Mouse (Mus musculus) kidney, embryonic 15.5 days (tissue): ENCODE measurements around the gene Pcdh19. TPM values are rescaled to one million over a fixed set of nuclear protein-coding genes. Genes with fewer than 3 reads are reported as not detected.

Experiments used
- ATAC-seq: fragments of 200-750 bp; cut with Nextera tagmentation; replicated peaks from 2 replicates; pipeline ENCODE4 v1.8.0; 2017; ENCODE audit warnings: moderate TSS enrichment; ENCODE audit not compliant: low FRiP score
- H3K27ac ChIP-seq: fragments of 300-500 bp; sonication (generic); 2 replicates; pipeline ENCODE4 v1.5.1; 2015; ENCODE audit warnings: mild to moderate bottlenecking, inconsistent platforms
- H3K27me3 ChIP-seq: fragments of 300-500 bp; sonication (generic); 2 replicates; pipeline ENCODE4 v1.6.1; 2015; ENCODE audit warnings: inconsistent platforms
- H3K36me3 ChIP-seq: fragments of 300-500 bp; sonication (generic); 2 replicates; pipeline ENCODE4 v1.6.1; 2015; ENCODE audit warnings: inconsistent platforms
- H3K4me1 ChIP-seq: fragments of 300-500 bp; sonication (generic); 2 replicates; pipeline ENCODE4 v1.6.1; 2015; ENCODE audit warnings: inconsistent platforms
- H3K4me2 ChIP-seq: fragments of 300-500 bp; sonication (generic); 2 replicates; pipeline ENCODE4 v1.6.1; 2015; ENCODE audit warnings: moderate library complexity, mild to moderate bottlenecking, inconsistent platforms
- H3K4me3 ChIP-seq: fragments of 300-500 bp; sonication (generic); replicated peaks from 2 replicates; pipeline ENCODE4 v1.5.1; 2015; ENCODE audit warnings: mild to moderate bottlenecking, inconsistent platforms
- H3K9ac ChIP-seq: fragments of 300-500 bp; sonication (generic); 2 replicates; pipeline ENCODE4 v1.6.1; 2015; ENCODE audit warnings: mild to moderate bottlenecking, inconsistent platforms
- H3K9me3 ChIP-seq: fragments of 300-500 bp; sonication (generic); replicated peaks from 2 replicates; pipeline ENCODE4 v1.6.1; 2016; ENCODE audit warnings: inconsistent platforms
- WGBS: fragments of 180-500 bp; shearing (Covaris S2); methylation state at CpG from one replicate; pipeline ENCODE4 v1.1.7; 2015; ENCODE audit warnings: mixed read lengths; 5-methylcytosine and 5-hydroxymethylcytosine counted together
- polyA plus RNA-seq: library from polyadenylated mRNA; unstranded; fragments of >200 nt; fragmentation: Nextera tagmentation; extraction: Ambion mirVana; gene quantifications from 2 replicates; pipeline ENCODE4 v1.2.1, GENCODE M21; 2015

Gene Pcdh19
- polyA plus RNA-seq, 1 experiment from 2014 or later, result 4.4 TPM

- Histone ChIP-seq H3K4me2 (no peak overlapping the region), H3K4me1 (0 out of 2 replicates have a peak, but pooled peaks cover 3% of the 10 kb centered on the region), H3K36me3 (no peaks in the 10 kb centered on the region), H3K4me3 (no peak overlapping the region), H3K27me3 (0 out of 2 replicates have a peak, but pooled peaks cover 2% of the 10 kb centered on the region), H3K9ac (no peak overlapping the region), H3K9me3 (no peaks in the 10 kb centered on the region), H3K27ac (0 out of 2 replicates have a peak overlapping the region, but pooled peaks have one; percentile 14)
- ATAC-seq, result peak; percentile 97
- WGBS, result 37% methylated on average over 4 of the region's 4 CpGs
These were observed 113.0 kb downstream of the Pcdh19 start for GRCm38 (mm10) chrX:133575601-133576382.

GRCm38 (mm10) chrX:133565355-133565754 is 123.4 kb downstream of the Pcdh19 start:
- H3K4me2 ChIP-seq, result no peak overlapping the region
- H3K27me3 ChIP-seq, result peaks cover 5% of the 10 kb centered on the region; the same call in 1 of the 2 replicates
- ATAC-seq, result no peak
- no peak overlapping the region for H3K27ac ChIP-seq
- WGBS, result 96% methylated on average over 2 of the region's 2 CpGs
- no peaks in the 10 kb centered on the region for H3K36me3 ChIP-seq
- no peak overlapping the region for H3K4me3 ChIP-seq
- H3K9me3 ChIP-seq, result no peaks in the 10 kb centered on the region
- no peak overlapping the region for H3K9ac ChIP-seq
- no peaks in the 10 kb centered on the region for H3K4me1 ChIP-seq

Other genes starting within 250 kb of the Pcdh19 start
- 2.9 and 5.4 TPM in 2 replicates for gene Tnmd, start 162.0 kb upstream of the Pcdh19 start, polyA plus RNA-seq
- 163 and 186 TPM in 2 replicates for gene Tspan6, start 209.4 kb upstream of the Pcdh19 start, polyA plus RNA-seq
- gene Srpx2, start 219.4 kb upstream of the Pcdh19 start, polyA plus RNA-seq, result 3.8 and 4.9 TPM in 2 replicates